Mouse (Mus musculus): Measurements from ENCODE around the gene Ccdc121. TPM values are rescaled to one million over a fixed set of nuclear protein-coding genes. Genes with fewer than 3 reads are reported as not detected.
A peak's percentile ranks its signal among the peaks of the same experiment; 100 is the strongest.

Gene Ccdc121
- 0.10 and 0.36 TPM in 2 replicates for polyA plus RNA-seq (2014; fragmentation: Nextera tagmentation; extraction: Ambion mirVana)

GRCm38 (mm10) chr1:181511307-181511706, at the start of gene Ccdc121:
Gene Ccdc121 (minus strand): TSS chr1:181511451.
- ATAC-seq (ENCODE audit: low read depth) = no peak
- Histone ChIP-seq H3K36me3 (ENCODE audit: control insufficient read depth, insufficient read depth, low read length) (no peaks in the 10 kb centered on the region), H3K4me3 (ENCODE audit: low read depth, low read length) (no peak within 1 kb of the TSS), H3K9ac (ENCODE audit: low read depth, low read length) (no peak within 1 kb of the TSS), H3K4me1 (ENCODE audit: control insufficient read depth, insufficient read depth, low read length) (no peaks in the 10 kb centered on the region; the same call in 1 of the 2 replicates), H3K4me2 (ENCODE audit: low read depth, low read length) (no peak within 1 kb of the TSS), H3K27me3 (replicated peaks; ENCODE audit: control insufficient read depth, insufficient read depth, low read length) (no peaks in the 10 kb centered on the region), H3K27ac (replicated peaks; ENCODE audit: low read depth, low read length) (no peak within 1 kb of the TSS), H3K9me3 (ENCODE audit: control insufficient read depth, low read length) (no peaks in the 10 kb centered on the region)
- DNase-seq (ENCODE audit: low spot score) = no peak
- 68% methylated on average over 4 of the region's 4 CpGs for WGBS

DNA sequence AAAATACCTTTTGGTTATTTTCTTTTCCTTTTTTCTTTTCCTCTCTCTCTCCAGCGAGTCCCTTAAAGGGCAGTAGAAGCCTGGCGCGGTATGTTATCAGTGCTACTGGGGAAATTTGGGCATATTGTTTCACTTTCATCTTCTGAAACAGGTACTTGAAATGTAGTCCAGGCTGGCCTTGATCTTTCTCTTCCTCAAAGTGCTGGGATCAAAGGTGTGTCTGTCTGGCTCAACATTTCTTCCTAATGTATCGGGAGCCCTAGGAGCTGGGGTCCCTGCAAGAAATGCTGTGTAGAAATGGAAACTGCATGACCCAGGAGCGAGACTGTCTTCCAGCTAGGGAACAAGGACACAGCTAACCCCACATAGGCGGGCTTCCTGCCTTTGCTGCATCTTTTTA, 49.1 kb upstream of the Ccdc121 start:
- Histone ChIP-seq H3K4me3 (ENCODE audit: low read depth, low read length) (no peak overlapping the region), H3K27me3 (replicated peaks; ENCODE audit: control insufficient read depth, insufficient read depth, low read length) (no peaks in the 10 kb centered on the region), H3K36me3 (ENCODE audit: control insufficient read depth, insufficient read depth, low read length) (no peaks in the 10 kb centered on the region), H3K4me1 (ENCODE audit: control insufficient read depth, insufficient read depth, low read length) (0 out of 2 replicates have a peak, but pooled peaks cover 3% of the 10 kb centered on the region), H3K27ac (replicated peaks; ENCODE audit: low read depth, low read length) (no peak overlapping the region), H3K4me2 (ENCODE audit: low read depth, low read length) (no peak overlapping the region), H3K9me3 (ENCODE audit: control insufficient read depth, low read length) (no peaks in the 10 kb centered on the region), H3K9ac (ENCODE audit: low read depth, low read length) (no peak overlapping the region)
- DNase-seq (ENCODE audit: low spot score) (no peak), ATAC-seq (ENCODE audit: low read depth) (no peak)
- 69% methylated on average over 6 of the region's 6 CpGs for WGBS

GRCm38 (mm10) chr1:181559655-181560054, 48.4 kb upstream of the Ccdc121 start:
- no peaks in the 10 kb centered on the region for H3K27me3 ChIP-seq (replicated peaks; ENCODE audit: control insufficient read depth, insufficient read depth, low read length)
- no peak overlapping the region for H3K4me3 ChIP-seq (ENCODE audit: low read depth, low read length)
- no peak overlapping the region for H3K27ac ChIP-seq (replicated peaks; ENCODE audit: low read depth, low read length)
- no peaks in the 10 kb centered on the region for H3K36me3 ChIP-seq (ENCODE audit: control insufficient read depth, insufficient read depth, low read length)
- WGBS = 58% methylated on average over 10 of the region's 10 CpGs
- DNase-seq (ENCODE audit: low spot score) (no peak), ATAC-seq (ENCODE audit: low read depth) (no peak)
- H3K9ac ChIP-seq (ENCODE audit: low read depth, low read length) = no peak overlapping the region
- H3K4me2 ChIP-seq (ENCODE audit: low read depth, low read length) = no peak overlapping the region
- H3K4me1 ChIP-seq (ENCODE audit: control insufficient read depth, insufficient read depth, low read length) = 0 out of 2 replicates have a peak, but pooled peaks cover 3% of the 10 kb centered on the region
- no peaks in the 10 kb centered on the region for H3K9me3 ChIP-seq (ENCODE audit: control insufficient read depth, low read length)

GRCm38 (mm10) chr1:181555475-181555874, 44.2 kb upstream of the Ccdc121 start:
- Histone ChIP-seq H3K27ac (replicated peaks; ENCODE audit: low read depth, low read length) (no peak overlapping the region), H3K4me1 (ENCODE audit: control insufficient read depth, insufficient read depth, low read length) (no peaks in the 10 kb centered on the region), H3K36me3 (ENCODE audit: control insufficient read depth, insufficient read depth, low read length) (no peaks in the 10 kb centered on the region), H3K9me3 (ENCODE audit: control insufficient read depth, low read length) (no peaks in the 10 kb centered on the region), H3K27me3 (replicated peaks; ENCODE audit: control insufficient read depth, insufficient read depth, low read length) (no peaks in the 10 kb centered on the region), H3K9ac (ENCODE audit: low read depth, low read length) (no peak overlapping the region), H3K4me2 (ENCODE audit: low read depth, low read length) (no peak overlapping the region), H3K4me3 (ENCODE audit: low read depth, low read length) (no peak overlapping the region)
- DNase-seq (ENCODE audit: low spot score) (no peak), ATAC-seq (ENCODE audit: low read depth) (no peak)
- 75% methylated on average over 5 of the region's 5 CpGs for WGBS

DNA sequence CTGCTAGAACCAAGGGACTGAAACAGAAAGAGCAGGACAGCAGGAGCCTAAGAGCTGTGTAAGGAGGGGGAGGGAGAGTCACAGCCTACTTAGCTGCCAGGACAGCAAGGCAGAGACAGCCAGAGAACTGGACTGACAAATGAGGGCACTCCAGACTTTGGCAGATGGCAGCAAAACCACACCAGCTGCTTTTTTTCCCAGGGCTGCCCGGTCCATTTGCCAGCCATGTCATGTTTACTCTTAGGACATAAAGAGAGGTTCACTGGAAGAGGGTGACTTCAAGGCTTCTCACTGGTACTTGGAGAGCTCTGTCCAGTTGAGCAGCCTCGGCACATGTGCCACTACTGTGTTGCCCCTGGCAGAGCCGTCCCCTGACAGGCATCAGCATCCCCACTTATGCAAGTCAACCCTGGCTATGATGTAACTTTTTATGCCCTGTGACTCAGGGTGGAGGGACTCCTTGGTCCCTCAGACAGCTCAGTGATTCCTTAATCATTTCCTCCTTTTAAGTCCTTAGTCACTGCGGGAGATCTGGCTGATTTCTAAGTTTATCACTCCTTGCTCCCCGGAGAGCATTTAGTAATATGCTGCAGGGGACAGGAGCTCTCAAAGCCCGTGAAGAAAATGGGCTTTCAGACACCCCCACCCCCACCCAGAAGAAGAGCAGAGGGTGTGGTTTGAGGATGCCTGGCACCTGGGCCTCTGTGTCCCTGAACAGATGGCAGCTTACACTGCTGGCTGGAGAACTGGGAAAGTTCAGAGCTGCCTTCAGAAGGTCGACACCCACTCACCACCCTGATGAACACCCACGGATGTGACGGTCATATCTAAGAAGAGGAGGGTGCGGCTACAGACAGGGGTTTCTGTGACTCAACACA, 41.5 kb upstream of the Ccdc121 start:
- Histone ChIP-seq H3K4me2 (ENCODE audit: low read depth, low read length) (no peak overlapping the region), H3K4me1 (ENCODE audit: control insufficient read depth, insufficient read depth, low read length) (no peaks in the 10 kb centered on the region), H3K4me3 (ENCODE audit: low read depth, low read length) (no peak overlapping the region), H3K36me3 (ENCODE audit: control insufficient read depth, insufficient read depth, low read length) (no peaks in the 10 kb centered on the region), H3K27me3 (replicated peaks; ENCODE audit: control insufficient read depth, insufficient read depth, low read length) (no peaks in the 10 kb centered on the region), H3K9me3 (ENCODE audit: control insufficient read depth, low read length) (no peaks in the 10 kb centered on the region), H3K9ac (ENCODE audit: low read depth, low read length) (no peak overlapping the region), H3K27ac (replicated peaks; ENCODE audit: low read depth, low read length) (no peak overlapping the region)
- DNase-seq (ENCODE audit: low spot score) (no peak), ATAC-seq (ENCODE audit: low read depth) (peak; percentile 44; the same call in 1 of the 2 replicates)
- 40% methylated on average over 10 of the region's 10 CpGs for WGBS

DNA sequence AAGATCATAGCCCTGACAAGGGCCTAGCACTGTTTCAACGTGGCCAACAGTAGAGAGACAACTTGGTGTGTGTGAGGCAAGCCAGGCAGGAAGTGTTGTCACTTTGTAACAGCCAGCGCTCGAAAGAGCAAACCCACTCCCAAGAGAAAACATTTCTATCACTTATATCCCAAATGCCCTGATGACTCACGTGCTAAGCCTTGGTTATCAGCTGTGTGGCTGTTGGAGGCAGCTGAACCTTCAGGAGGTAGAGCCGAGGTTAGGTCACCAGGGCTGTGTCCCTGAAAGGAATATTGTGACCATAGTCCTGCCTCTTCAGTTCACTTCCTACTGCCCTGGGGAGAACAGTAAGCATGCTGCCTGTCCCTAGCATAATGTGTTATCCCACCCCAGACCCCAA, 39.6 kb upstream of the Ccdc121 start:
- Histone ChIP-seq H3K27me3 (replicated peaks; ENCODE audit: control insufficient read depth, insufficient read depth, low read length) (no peaks in the 10 kb centered on the region), H3K4me2 (ENCODE audit: low read depth, low read length) (no peak overlapping the region), H3K4me3 (ENCODE audit: low read depth, low read length) (no peak overlapping the region), H3K4me1 (ENCODE audit: control insufficient read depth, insufficient read depth, low read length) (no peaks in the 10 kb centered on the region), H3K27ac (replicated peaks; ENCODE audit: low read depth, low read length) (no peak overlapping the region), H3K36me3 (ENCODE audit: control insufficient read depth, insufficient read depth, low read length) (no peaks in the 10 kb centered on the region), H3K9ac (ENCODE audit: low read depth, low read length) (no peak overlapping the region), H3K9me3 (ENCODE audit: control insufficient read depth, low read length) (no peaks in the 10 kb centered on the region)
- DNase-seq (ENCODE audit: low spot score) (no peak), ATAC-seq (ENCODE audit: low read depth) (no peak)
- 57% methylated on average over 5 of the region's 5 CpGs for WGBS

GRCm38 (mm10) chr1:181549987-181550386, 38.7 kb upstream of the Ccdc121 start:
- 85% methylated on average over 8 of the region's 8 CpGs for WGBS

DNA sequence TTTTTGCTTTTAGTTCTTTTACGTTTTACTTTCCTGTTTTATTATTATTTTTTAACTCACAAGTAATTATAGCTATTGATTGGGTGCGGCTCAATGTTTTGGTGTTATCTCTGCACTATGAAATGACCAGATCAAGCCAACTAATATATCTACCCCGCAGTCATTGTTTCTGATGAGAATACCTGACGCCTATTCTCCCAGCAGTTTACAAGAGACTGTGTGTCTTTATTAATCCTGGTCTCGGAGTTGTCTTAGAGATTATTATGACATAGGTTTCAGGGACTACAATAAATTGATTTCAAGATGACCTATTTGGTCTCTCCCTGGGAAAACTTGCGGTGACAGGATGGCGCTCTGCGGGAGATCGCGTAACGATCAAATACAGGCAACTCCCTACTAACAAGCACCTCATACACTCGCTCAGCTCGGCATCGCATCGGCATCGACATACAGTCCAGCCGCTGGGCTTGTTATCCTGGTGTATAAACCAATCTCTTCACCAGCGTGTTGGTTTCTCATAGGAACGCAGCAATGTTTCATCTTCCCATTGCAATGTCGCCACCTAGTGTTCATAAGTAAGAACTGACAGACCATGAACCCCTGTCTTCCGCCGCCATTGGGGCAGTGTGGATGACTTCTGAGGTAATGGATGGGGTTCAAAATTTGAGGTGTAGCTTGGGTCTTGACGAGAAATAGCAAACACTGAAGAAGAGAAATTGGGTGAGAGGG, 34.0 kb upstream of the Ccdc121 start:
- Histone ChIP-seq H3K27me3 (replicated peaks; ENCODE audit: control insufficient read depth, insufficient read depth, low read length) (peaks cover 4% of the 10 kb centered on the region; the same call in 1 of the 2 replicates), H3K9ac (ENCODE audit: low read depth, low read length) (no peak overlapping the region; the same call in 1 of the 2 replicates), H3K4me1 (ENCODE audit: control insufficient read depth, insufficient read depth, low read length) (peaks cover 7% of the 10 kb centered on the region; the same call in 1 of the 2 replicates), H3K4me2 (ENCODE audit: low read depth, low read length) (peak overlapping the region; percentile 46), H3K27ac (replicated peaks; ENCODE audit: low read depth, low read length) (no peak overlapping the region), H3K4me3 (ENCODE audit: low read depth, low read length) (no peak overlapping the region), H3K36me3 (ENCODE audit: control insufficient read depth, insufficient read depth, low read length) (no peaks in the 10 kb centered on the region), H3K9me3 (ENCODE audit: control insufficient read depth, low read length) (no peaks in the 10 kb centered on the region)
- 29% methylated on average over 23 of the region's 23 CpGs for WGBS
- DNase-seq (ENCODE audit: low spot score) = peak; percentile 88
- ATAC-seq (ENCODE audit: low read depth) = peak; percentile 85

More at GRCm38 (mm10) chr1:181549987-181550386, 38.7 kb upstream of the Ccdc121 start:
- DNase-seq (ENCODE audit: low spot score) (no peak), ATAC-seq (ENCODE audit: low read depth) (no peak)
- Histone ChIP-seq H3K4me2 (ENCODE audit: low read depth, low read length) (no peak overlapping the region), H3K27me3 (replicated peaks; ENCODE audit: control insufficient read depth, insufficient read depth, low read length) (0 out of 2 replicates have a peak, but pooled peaks cover 2% of the 10 kb centered on the region), H3K4me3 (ENCODE audit: low read depth, low read length) (no peak overlapping the region), H3K9ac (ENCODE audit: low read depth, low read length) (no peak overlapping the region), H3K36me3 (ENCODE audit: control insufficient read depth, insufficient read depth, low read length) (no peaks in the 10 kb centered on the region), H3K27ac (replicated peaks; ENCODE audit: low read depth, low read length) (no peak overlapping the region), H3K9me3 (ENCODE audit: control insufficient read depth, low read length) (no peaks in the 10 kb centered on the region), H3K4me1 (ENCODE audit: control insufficient read depth, insufficient read depth, low read length) (no peaks in the 10 kb centered on the region)
